Mouse (Mus musculus): ENCODE data around the gene Dmap1. TPM values are rescaled to one million over a fixed set of nuclear protein-coding genes. Genes with fewer than 3 reads are reported as not detected.
A peak's percentile ranks its signal among the peaks of the same experiment; 100 is the strongest.

Dmap1 gene
- polyA plus RNA-seq, 1 experiment from 2014 or later, result 85.3 TPM

- Histone ChIP-seq H3K27me3 (ENCODE audit: control insufficient read depth, insufficient read depth, low read length) (no peaks in the 10 kb centered on the region), H3K9me3 (ENCODE audit: control insufficient read depth, low read length) (no peaks in the 10 kb centered on the region), H3K4me2 (ENCODE audit: low read depth) (peak overlapping the region; percentile 79), H3K4me3 (ENCODE audit: low read depth, low read length) (peak overlapping the region; percentile 89), H3K4me1 (ENCODE audit: control insufficient read depth, insufficient read depth, low read length) (0 out of 2 replicates have a peak, but pooled peaks cover 2% of the 10 kb centered on the region), H3K9ac (ENCODE audit: low read length) (no peak overlapping the region; the same call in 1 of the 2 replicates), H3K36me3 (ENCODE audit: control insufficient read depth, insufficient read depth, low read length) (peaks cover 1% of the 10 kb centered on the region), H3K27ac (ENCODE audit: low read depth, low read length) (no peak overlapping the region)
- DNase-seq (ENCODE audit: low spot score), result no peak
- no peak for ATAC-seq (ENCODE audit: insufficient read depth, low FRiP score, low TSS enrichment)
Observed at GRCm38 (mm10) chr4:117682463-117682862, 390 bp upstream of the Dmap1 start.

GRCm38 (mm10) chr4:117680963-117681362, 1.1 kb downstream of the Dmap1 start:
- ATAC-seq (ENCODE audit: insufficient read depth, low FRiP score, low TSS enrichment) (no peak), DNase-seq (ENCODE audit: low spot score) (no peak)
- H3K4me1 ChIP-seq (ENCODE audit: control insufficient read depth, insufficient read depth, low read length), result 0 out of 2 replicates have a peak, but pooled peaks cover 2% of the 10 kb centered on the region
- H3K4me3 ChIP-seq (ENCODE audit: low read depth, low read length), result no peak overlapping the region
- H3K9ac ChIP-seq (ENCODE audit: low read length), result no peak overlapping the region
- no peaks in the 10 kb centered on the region for H3K9me3 ChIP-seq (ENCODE audit: control insufficient read depth, low read length)
- H3K27me3 ChIP-seq (ENCODE audit: control insufficient read depth, insufficient read depth, low read length), result no peaks in the 10 kb centered on the region
- H3K4me2 ChIP-seq (ENCODE audit: low read depth), result no peak overlapping the region; the same call in 1 of the 2 replicates
- H3K36me3 ChIP-seq (ENCODE audit: control insufficient read depth, insufficient read depth, low read length), result peaks cover 3% of the 10 kb centered on the region
- H3K27ac ChIP-seq (ENCODE audit: low read depth, low read length), result no peak overlapping the region
- WGBS, result 77% methylated on average over 6 of the region's 6 CpGs

GRCm38 (mm10) chr4:117676903-117677302, 5.2 kb downstream of the Dmap1 start:
- no peaks in the 10 kb centered on the region for H3K27me3 ChIP-seq (ENCODE audit: control insufficient read depth, insufficient read depth, low read length)
- H3K9me3 ChIP-seq (ENCODE audit: control insufficient read depth, low read length), result no peaks in the 10 kb centered on the region
- ATAC-seq (ENCODE audit: insufficient read depth, low FRiP score, low TSS enrichment) (no peak), DNase-seq (ENCODE audit: low spot score) (peak; percentile 85)
- no peak overlapping the region for H3K4me3 ChIP-seq (ENCODE audit: low read depth, low read length)
- WGBS, result 16% methylated on average over 3 of the region's 3 CpGs
- H3K27ac ChIP-seq (ENCODE audit: low read depth, low read length), result no peak overlapping the region
- peaks cover 7% of the 10 kb centered on the region for H3K4me1 ChIP-seq (ENCODE audit: control insufficient read depth, insufficient read depth, low read length)
- peaks cover 8% of the 10 kb centered on the region for H3K36me3 ChIP-seq (ENCODE audit: control insufficient read depth, insufficient read depth, low read length)
- no peak overlapping the region for H3K9ac ChIP-seq (ENCODE audit: low read length)
- no peak overlapping the region for H3K4me2 ChIP-seq (ENCODE audit: low read depth)

GRCm38 (mm10) chr4:117673901-117674300, 8.2 kb downstream of the Dmap1 start:
- peaks cover 8% of the 10 kb centered on the region for H3K36me3 ChIP-seq (ENCODE audit: control insufficient read depth, insufficient read depth, low read length)
- ATAC-seq (ENCODE audit: insufficient read depth, low FRiP score, low TSS enrichment) (no peak), DNase-seq (ENCODE audit: low spot score) (no peak)
- H3K4me1 ChIP-seq (ENCODE audit: control insufficient read depth, insufficient read depth, low read length), result peaks cover 5% of the 10 kb centered on the region
- 88% methylated on average over 3 of the region's 3 CpGs for WGBS
- H3K4me2 ChIP-seq (ENCODE audit: low read depth), result no peak overlapping the region
- no peak overlapping the region for H3K9ac ChIP-seq (ENCODE audit: low read length)
- no peaks in the 10 kb centered on the region for H3K9me3 ChIP-seq (ENCODE audit: control insufficient read depth, low read length)
- no peak overlapping the region for H3K4me3 ChIP-seq (ENCODE audit: low read depth, low read length)
- no peaks in the 10 kb centered on the region for H3K27me3 ChIP-seq (ENCODE audit: control insufficient read depth, insufficient read depth, low read length)
- H3K27ac ChIP-seq (ENCODE audit: low read depth, low read length), result no peak overlapping the region

- H3K27me3 ChIP-seq (ENCODE audit: control insufficient read depth, insufficient read depth, low read length), result no peaks in the 10 kb centered on the region
- peaks cover 5% of the 10 kb centered on the region for H3K4me1 ChIP-seq (ENCODE audit: control insufficient read depth, insufficient read depth, low read length)
- H3K4me2 ChIP-seq (ENCODE audit: low read depth), result no peak overlapping the region
- no peak overlapping the region for H3K27ac ChIP-seq (ENCODE audit: low read depth, low read length)
- no peak overlapping the region for H3K9ac ChIP-seq (ENCODE audit: low read length)
- WGBS, result 57% methylated on average over 9 of the region's 9 CpGs
- no peak overlapping the region for H3K4me3 ChIP-seq (ENCODE audit: low read depth, low read length)
- H3K36me3 ChIP-seq (ENCODE audit: control insufficient read depth, insufficient read depth, low read length), result peaks cover 6% of the 10 kb centered on the region
- ATAC-seq (ENCODE audit: insufficient read depth, low FRiP score, low TSS enrichment) (0 out of 2 replicates have a peak, but pooled peaks have one; percentile 10), DNase-seq (ENCODE audit: low spot score) (peak; percentile 46)
- H3K9me3 ChIP-seq (ENCODE audit: control insufficient read depth, low read length), result no peaks in the 10 kb centered on the region
Observed at GRCm38 (mm10) chr4:117672042-117672441, 10.0 kb downstream of the Dmap1 start.

- Histone ChIP-seq H3K27ac (ENCODE audit: low read depth, low read length) (no peak overlapping the region), H3K4me2 (ENCODE audit: low read depth) (no peak overlapping the region), H3K9me3 (ENCODE audit: control insufficient read depth, low read length) (no peaks in the 10 kb centered on the region), H3K36me3 (ENCODE audit: control insufficient read depth, insufficient read depth, low read length) (no peaks in the 10 kb centered on the region), H3K27me3 (ENCODE audit: control insufficient read depth, insufficient read depth, low read length) (no peaks in the 10 kb centered on the region), H3K9ac (ENCODE audit: low read length) (no peak overlapping the region), H3K4me3 (ENCODE audit: low read depth, low read length) (no peak overlapping the region), H3K4me1 (ENCODE audit: control insufficient read depth, insufficient read depth, low read length) (peaks cover 5% of the 10 kb centered on the region)
- 76% methylated on average over 7 of the region's 7 CpGs for WGBS
- ATAC-seq (ENCODE audit: insufficient read depth, low FRiP score, low TSS enrichment) (no peak), DNase-seq (ENCODE audit: low spot score) (no peak)
Observed at GRCm38 (mm10) chr4:117669874-117670273, 12.2 kb downstream of the Dmap1 start.

GRCm38 (mm10) chr4:117666054-117666453, 16.0 kb downstream of the Dmap1 start:
- ATAC-seq (ENCODE audit: insufficient read depth, low FRiP score, low TSS enrichment) (no peak), DNase-seq (ENCODE audit: low spot score) (no peak)
- no peaks in the 10 kb centered on the region for H3K4me1 ChIP-seq (ENCODE audit: control insufficient read depth, insufficient read depth, low read length)
- H3K9ac ChIP-seq (ENCODE audit: low read length), result no peak overlapping the region
- no peak overlapping the region for H3K27ac ChIP-seq (ENCODE audit: low read depth, low read length)
- no peak overlapping the region for H3K4me3 ChIP-seq (ENCODE audit: low read depth, low read length)
- no peaks in the 10 kb centered on the region for H3K36me3 ChIP-seq (ENCODE audit: control insufficient read depth, insufficient read depth, low read length)
- no peaks in the 10 kb centered on the region for H3K9me3 ChIP-seq (ENCODE audit: control insufficient read depth, low read length)
- H3K4me2 ChIP-seq (ENCODE audit: low read depth), result no peak overlapping the region
- H3K27me3 ChIP-seq (ENCODE audit: control insufficient read depth, insufficient read depth, low read length), result no peaks in the 10 kb centered on the region
- WGBS, result 65% methylated on average over 8 of the region's 8 CpGs

GRCm38 (mm10) chr4:117665531-117665930, 16.5 kb downstream of the Dmap1 start:
- H3K4me1 ChIP-seq (ENCODE audit: control insufficient read depth, insufficient read depth, low read length), result no peaks in the 10 kb centered on the region
- no peak for ATAC-seq (ENCODE audit: insufficient read depth, low FRiP score, low TSS enrichment)
- no peak overlapping the region for H3K27ac ChIP-seq (ENCODE audit: low read depth, low read length)
- no peaks in the 10 kb centered on the region for H3K27me3 ChIP-seq (ENCODE audit: control insufficient read depth, insufficient read depth, low read length)
- no peaks in the 10 kb centered on the region for H3K9me3 ChIP-seq (ENCODE audit: control insufficient read depth, low read length)
- no peak for DNase-seq (ENCODE audit: low spot score)
- no peak overlapping the region for H3K4me3 ChIP-seq (ENCODE audit: low read depth, low read length)
- no peak overlapping the region for H3K9ac ChIP-seq (ENCODE audit: low read length)
- no peak overlapping the region for H3K4me2 ChIP-seq (ENCODE audit: low read depth)
- no peaks in the 10 kb centered on the region for H3K36me3 ChIP-seq (ENCODE audit: control insufficient read depth, insufficient read depth, low read length)
- WGBS, result 52% methylated on average over 7 of the region's 7 CpGs

- Histone ChIP-seq H3K36me3 (ENCODE audit: control insufficient read depth, insufficient read depth, low read length) (no peaks in the 10 kb centered on the region), H3K4me1 (ENCODE audit: control insufficient read depth, insufficient read depth, low read length) (peaks cover 2% of the 10 kb centered on the region), H3K4me2 (ENCODE audit: low read depth) (no peak overlapping the region), H3K9ac (ENCODE audit: low read length) (no peak overlapping the region), H3K27me3 (ENCODE audit: control insufficient read depth, insufficient read depth, low read length) (no peaks in the 10 kb centered on the region), H3K27ac (ENCODE audit: low read depth, low read length) (no peak overlapping the region), H3K4me3 (ENCODE audit: low read depth, low read length) (no peak overlapping the region), H3K9me3 (ENCODE audit: control insufficient read depth, low read length) (no peaks in the 10 kb centered on the region)
- DNase-seq (ENCODE audit: low spot score), result no peak
- 76% methylated on average over 10 of the region's 10 CpGs for WGBS
- peak; percentile 48; the same call in 1 of the 2 replicates for ATAC-seq (ENCODE audit: insufficient read depth, low FRiP score, low TSS enrichment)
Observed at GRCm38 (mm10) chr4:117664411-117665137, 17.5 kb downstream of the Dmap1 start.
